Mouse (Mus musculus) G1E-ER4 (cell line): ENCODE results near the gene Htra2. TPM values are rescaled to one million over a fixed set of nuclear protein-coding genes. Genes with fewer than 3 reads are reported as not detected.

Source experiments
- GATA1 ChIP-seq: IDR thresholded peaks from one replicate; pipeline ENCODE4 v1.8.0; 2012; ENCODE audit warnings: low read length, inconsistent platforms
- polyA plus RNA-seq: library from polyadenylated mRNA; stranded (reverse); fragments of >175 nt; gene quantifications from 2 replicates; pipeline ENCODE4 v1.2.3, GENCODE M21; 2012

Gene Htra2
- polyA plus RNA-seq, 1 experiment = 110 TPM

DNA sequence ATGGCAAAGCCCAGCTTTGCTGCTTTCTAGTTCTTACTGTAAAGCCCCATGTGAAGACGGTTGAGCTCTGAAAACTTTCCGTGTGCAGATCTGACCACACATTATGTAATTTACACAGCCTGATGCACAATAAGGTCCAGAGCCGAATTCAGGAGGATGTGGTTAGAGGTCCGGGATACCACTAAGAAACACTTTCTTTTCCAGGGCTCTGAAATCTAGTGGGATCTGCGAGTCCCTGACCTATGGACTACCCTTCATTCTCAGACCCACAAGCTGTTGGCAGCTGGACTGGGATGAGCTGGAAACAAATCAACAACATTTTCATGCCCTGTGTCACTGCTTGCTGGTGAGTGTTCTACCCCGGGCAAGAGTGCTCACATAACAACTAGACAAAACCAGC lies 49.0 kb downstream of the Htra2 start:
- no peak for TF ChIP-seq GATA1

DNA sequence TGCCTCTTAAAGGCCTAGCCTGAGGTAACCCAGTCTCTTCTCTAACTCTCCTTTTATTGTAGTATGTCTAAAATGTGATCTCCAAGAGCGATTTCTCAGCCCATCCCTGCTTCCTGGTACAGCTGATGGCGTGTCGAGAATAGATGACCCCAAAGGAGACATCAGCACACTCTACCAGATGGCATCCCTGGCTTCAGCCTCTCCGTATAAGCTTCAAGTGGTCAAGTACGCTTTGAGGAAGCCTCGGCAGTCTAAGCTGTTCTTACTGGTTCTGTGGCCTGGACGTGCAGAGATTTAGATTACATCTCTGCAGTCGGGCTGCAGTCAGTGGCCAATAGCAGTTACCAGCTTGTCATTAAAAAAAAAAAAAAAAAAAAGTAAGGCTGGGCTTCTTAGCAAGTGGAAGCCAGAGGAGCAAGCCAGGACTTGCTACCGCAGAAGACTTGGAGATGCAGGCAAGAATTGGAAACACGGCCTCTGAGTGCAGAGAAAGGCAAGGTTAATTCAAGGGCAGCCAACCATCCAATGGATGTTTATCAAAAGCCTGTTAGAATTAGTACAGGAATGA lies 49.5 kb downstream of the Htra2 start:
- no peak for TF ChIP-seq GATA1

DNA sequence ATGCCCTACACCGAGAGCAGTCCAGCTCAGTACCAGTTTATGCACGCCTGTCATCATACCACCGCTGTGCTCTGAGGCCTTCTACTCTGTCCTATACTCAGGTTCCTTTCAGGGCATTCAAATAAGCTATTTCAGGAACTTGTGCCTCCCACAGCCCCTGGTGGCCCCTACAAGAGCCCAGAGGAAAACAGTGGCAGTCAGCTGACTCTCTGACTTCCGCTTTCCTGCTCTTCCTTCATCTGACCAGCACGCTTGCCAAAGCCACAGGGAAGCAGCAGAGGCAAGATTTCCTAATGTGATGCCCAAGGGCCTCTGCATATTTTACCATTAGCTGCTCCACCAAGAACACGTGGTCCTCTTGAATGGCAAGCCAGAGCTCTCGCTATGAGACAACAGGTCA lies 50.2 kb downstream of the Htra2 start:
- TF ChIP-seq GATA1 = no peak

DNA sequence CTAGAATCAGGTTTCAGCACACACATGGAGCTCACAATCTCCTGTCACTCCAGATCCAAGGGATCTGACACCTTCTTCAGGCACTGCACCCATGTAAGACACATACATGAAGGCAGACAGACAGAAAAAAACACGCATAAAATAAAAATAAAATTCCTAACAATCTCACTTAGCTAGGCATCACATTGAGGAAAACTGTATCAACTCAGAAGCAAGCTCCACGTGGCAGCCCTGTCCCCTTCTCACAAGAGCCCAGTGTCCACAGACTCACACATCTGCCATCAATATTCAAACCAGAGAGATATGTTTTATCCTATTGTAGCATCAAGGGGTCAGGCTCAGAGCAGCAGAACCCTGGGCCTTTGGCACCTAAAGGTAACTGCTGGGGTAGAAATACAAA lies 50.8 kb downstream of the Htra2 start:
- no peak for TF ChIP-seq GATA1

DNA sequence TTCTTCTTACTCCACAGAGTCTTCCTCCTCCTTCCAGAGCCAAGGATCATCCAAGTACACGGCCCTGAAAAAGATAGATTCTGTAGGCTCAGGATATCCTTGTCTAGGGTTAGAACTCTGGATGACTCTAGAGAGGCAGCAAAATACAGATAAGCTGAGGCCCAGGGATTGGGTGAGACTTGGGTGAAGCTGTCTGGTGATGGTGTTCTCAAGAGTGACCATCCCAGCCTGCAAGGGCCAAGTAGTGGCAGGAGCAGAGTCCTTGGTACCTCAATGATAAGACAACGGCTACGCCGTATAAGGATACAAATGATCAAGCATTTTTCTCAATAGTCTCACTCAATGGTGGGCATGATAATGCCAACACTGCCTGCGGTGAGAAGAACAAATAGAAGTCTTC lies 51.2 kb downstream of the Htra2 start:
- peak; percentile 31 for TF ChIP-seq GATA1

DNA sequence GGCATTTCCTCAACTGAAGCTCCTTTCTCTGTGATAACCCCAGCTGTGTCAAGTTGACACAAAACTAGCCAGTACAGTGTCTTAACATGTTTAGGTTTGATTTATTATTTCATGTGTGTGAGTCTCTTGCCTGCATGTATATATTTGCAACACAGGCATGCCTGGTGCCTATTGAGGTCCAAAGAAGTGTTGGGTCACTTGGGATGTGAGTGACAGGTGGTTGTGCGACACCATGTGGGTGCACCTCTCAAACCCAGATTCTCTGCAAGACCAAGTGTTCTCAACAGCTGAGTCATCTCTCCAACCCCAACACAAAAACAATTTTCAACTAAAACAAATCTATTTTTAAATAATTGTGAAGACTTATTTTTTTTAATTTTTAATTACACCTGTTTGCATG lies 52.0 kb downstream of the Htra2 start:
- TF ChIP-seq GATA1 = no peak

Other genes with a start within 250 kb of the Htra2 start
- gene Sema4f, start 115.5 kb downstream of the Htra2 start, polyA plus RNA-seq = not detected in 2 replicates
- 2.1 and 3.4 TPM in 2 replicates for gene M1ap, start 108.4 kb downstream of the Htra2 start, polyA plus RNA-seq
- 128 and 144 TPM in 2 replicates for gene Dok1, start 21.8 kb downstream of the Htra2 start, polyA plus RNA-seq
- gene Loxl3, start 21.1 kb downstream of the Htra2 start, polyA plus RNA-seq = 0.30 and 0.32 TPM in 2 replicates
- 1,009 and 1,196 TPM in 2 replicates for gene Aup1, start 752 bp downstream of the Htra2 start, polyA plus RNA-seq
- gene Dqx1, start 2.6 kb upstream of the Htra2 start, polyA plus RNA-seq = 0.85 and 1.5 TPM in 2 replicates
- not detected in 2 replicates for gene Tlx2, start 15.0 kb upstream of the Htra2 start, polyA plus RNA-seq
- gene Pcgf1, start 22.6 kb upstream of the Htra2 start, polyA plus RNA-seq = 8.6 and 10.8 TPM in 2 replicates
- 0.10 and 0.13 TPM in 2 replicates for gene Lbx2, start 31.1 kb upstream of the Htra2 start, polyA plus RNA-seq
- gene Ccdc142, start 46.3 kb upstream of the Htra2 start, polyA plus RNA-seq = 12.9 and 13.9 TPM in 2 replicates
- gene Gm42688, start 46.3 kb upstream of the Htra2 start, polyA plus RNA-seq = 5.2 and 7.2 TPM in 2 replicates
- gene Mrpl53, start 53.8 kb upstream of the Htra2 start, polyA plus RNA-seq = 69.5 and 81.4 TPM in 2 replicates
- gene Mogs, start 60.2 kb upstream of the Htra2 start, polyA plus RNA-seq = 163 and 176 TPM in 2 replicates
- gene Wbp1, start 66.3 kb upstream of the Htra2 start, polyA plus RNA-seq = 47.0 and 70.0 TPM in 2 replicates
- 158 and 217 TPM in 2 replicates for gene Ino80b, start 70.2 kb upstream of the Htra2 start, polyA plus RNA-seq
- gene Rtkn, start 80.2 kb upstream of the Htra2 start, polyA plus RNA-seq = 13.1 and 20.1 TPM in 2 replicates
- not detected in 2 replicates for gene Wdr54, start 101.1 kb upstream of the Htra2 start, polyA plus RNA-seq
- not detected in 2 replicates for gene 1700003E16Rik, start 101.1 kb upstream of the Htra2 start, polyA plus RNA-seq
- 307 and 323 TPM in 2 replicates for gene Dctn1, start 110.6 kb upstream of the Htra2 start, polyA plus RNA-seq
- gene Slc4a5, start 164.6 kb upstream of the Htra2 start, polyA plus RNA-seq = not detected in 2 replicates